Mouse (Mus musculus): ENCODE results near the gene Tfip11. TPM values are rescaled to one million over a fixed set of nuclear protein-coding genes. Genes with fewer than 3 reads are reported as not detected.

Tfip11 gene
- polyA plus RNA-seq, 1 experiment: 31.6 TPM

- no peak for TF ChIP-seq POLR2A (IDR thresholded peaks at IDR 0.05; ENCODE audit: control insufficient read depth, low read depth, low read length)
- TF ChIP-seq CTCF (IDR thresholded peaks at IDR 0.05; ENCODE audit: control insufficient read depth, insufficient read depth, insufficient replicate concordance, low read depth, low read length): no peak
- Histone ChIP-seq H3K4me1 (ENCODE audit: control insufficient read depth, insufficient read depth, low read length) (peaks cover 5% of the 10 kb centered on the region), H3K36me3 (ENCODE audit: control insufficient read depth, insufficient read depth, low read length) (no peaks in the 10 kb centered on the region), H3K4me3 (ENCODE audit: control insufficient read depth, low read depth, low read length) (no peak overlapping the region), H3K27ac (ENCODE audit: control insufficient read depth, insufficient read depth, low read depth, low read length) (no peak overlapping the region), H3K27me3 (ENCODE audit: control insufficient read depth, insufficient read depth, low read length) (no peaks in the 10 kb centered on the region)
Measured at GRCm38 (mm10) chr5:112281676-112282075, 44.5 kb upstream of the Tfip11 start.

- peaks cover 2% of the 10 kb centered on the region for H3K4me1 ChIP-seq (ENCODE audit: control insufficient read depth, insufficient read depth, low read length)
- TF ChIP-seq CTCF (IDR thresholded peaks at IDR 0.05; ENCODE audit: control insufficient read depth, insufficient read depth, insufficient replicate concordance, low read depth, low read length) (no peak), POLR2A (IDR thresholded peaks at IDR 0.05; ENCODE audit: control insufficient read depth, low read depth, low read length) (no peak)
- H3K36me3 ChIP-seq (ENCODE audit: control insufficient read depth, insufficient read depth, low read length): no peaks in the 10 kb centered on the region
- no peaks in the 10 kb centered on the region for H3K27me3 ChIP-seq (ENCODE audit: control insufficient read depth, insufficient read depth, low read length)
- H3K4me3 ChIP-seq (ENCODE audit: control insufficient read depth, low read depth, low read length): no peak overlapping the region
- H3K27ac ChIP-seq (ENCODE audit: control insufficient read depth, insufficient read depth, low read depth, low read length): no peak overlapping the region
Measured at GRCm38 (mm10) chr5:112282123-112282779, 43.9 kb upstream of the Tfip11 start.

GRCm38 (mm10) chr5:112282780-112283482 is 43.2 kb upstream of the Tfip11 start:
- H3K4me1 ChIP-seq (ENCODE audit: control insufficient read depth, insufficient read depth, low read length): no peaks in the 10 kb centered on the region; the same call in 1 of the 2 replicates
- TF ChIP-seq CTCF (IDR thresholded peaks at IDR 0.05; ENCODE audit: control insufficient read depth, insufficient read depth, insufficient replicate concordance, low read depth, low read length) (no peak), POLR2A (IDR thresholded peaks at IDR 0.05; ENCODE audit: control insufficient read depth, low read depth, low read length) (no peak)
- H3K27me3 ChIP-seq (ENCODE audit: control insufficient read depth, insufficient read depth, low read length): no peaks in the 10 kb centered on the region
- H3K4me3 ChIP-seq (ENCODE audit: control insufficient read depth, low read depth, low read length): no peak overlapping the region
- no peaks in the 10 kb centered on the region for H3K36me3 ChIP-seq (ENCODE audit: control insufficient read depth, insufficient read depth, low read length)
- no peak overlapping the region for H3K27ac ChIP-seq (ENCODE audit: control insufficient read depth, insufficient read depth, low read depth, low read length)

- no peaks in the 10 kb centered on the region for H3K4me1 ChIP-seq (ENCODE audit: control insufficient read depth, insufficient read depth, low read length)
- TF ChIP-seq CTCF (IDR thresholded peaks at IDR 0.05; ENCODE audit: control insufficient read depth, insufficient read depth, insufficient replicate concordance, low read depth, low read length) (no peak), POLR2A (IDR thresholded peaks at IDR 0.05; ENCODE audit: control insufficient read depth, low read depth, low read length) (no peak)
- no peak overlapping the region for H3K27ac ChIP-seq (ENCODE audit: control insufficient read depth, insufficient read depth, low read depth, low read length)
- H3K4me3 ChIP-seq (ENCODE audit: control insufficient read depth, low read depth, low read length): no peak overlapping the region
- no peaks in the 10 kb centered on the region for H3K36me3 ChIP-seq (ENCODE audit: control insufficient read depth, insufficient read depth, low read length)
- H3K27me3 ChIP-seq (ENCODE audit: control insufficient read depth, insufficient read depth, low read length): no peaks in the 10 kb centered on the region
Measured at GRCm38 (mm10) chr5:112283543-112284202, 42.5 kb upstream of the Tfip11 start.

- Histone ChIP-seq H3K36me3 (ENCODE audit: control insufficient read depth, insufficient read depth, low read length) (no peaks in the 10 kb centered on the region), H3K4me3 (ENCODE audit: control insufficient read depth, low read depth, low read length) (no peak overlapping the region), H3K27me3 (ENCODE audit: control insufficient read depth, insufficient read depth, low read length) (no peaks in the 10 kb centered on the region), H3K27ac (ENCODE audit: control insufficient read depth, insufficient read depth, low read depth, low read length) (no peak overlapping the region), H3K4me1 (ENCODE audit: control insufficient read depth, insufficient read depth, low read length) (no peaks in the 10 kb centered on the region)
- TF ChIP-seq POLR2A (IDR thresholded peaks at IDR 0.05; ENCODE audit: control insufficient read depth, low read depth, low read length) (no peak), CTCF (IDR thresholded peaks at IDR 0.05; ENCODE audit: control insufficient read depth, insufficient read depth, insufficient replicate concordance, low read depth, low read length) (no peak)
Measured at GRCm38 (mm10) chr5:112284203-112284582, 42.0 kb upstream of the Tfip11 start.

GRCm38 (mm10) chr5:112285548-112286085 is 40.5 kb upstream of the Tfip11 start:
- Histone ChIP-seq H3K4me1 (ENCODE audit: control insufficient read depth, insufficient read depth, low read length) (peaks cover 6% of the 10 kb centered on the region), H3K27me3 (ENCODE audit: control insufficient read depth, insufficient read depth, low read length) (no peaks in the 10 kb centered on the region), H3K4me3 (ENCODE audit: control insufficient read depth, low read depth, low read length) (no peak overlapping the region), H3K36me3 (ENCODE audit: control insufficient read depth, insufficient read depth, low read length) (no peaks in the 10 kb centered on the region), H3K27ac (ENCODE audit: control insufficient read depth, insufficient read depth, low read depth, low read length) (no peak overlapping the region)
- TF ChIP-seq CTCF (IDR thresholded peaks at IDR 0.05; ENCODE audit: control insufficient read depth, insufficient read depth, insufficient replicate concordance, low read depth, low read length): no peak
- TF ChIP-seq POLR2A (IDR thresholded peaks at IDR 0.05; ENCODE audit: control insufficient read depth, low read depth, low read length): no peak

- no peak for TF ChIP-seq POLR2A (IDR thresholded peaks at IDR 0.05; ENCODE audit: control insufficient read depth, low read depth, low read length)
- no peak for TF ChIP-seq CTCF (IDR thresholded peaks at IDR 0.05; ENCODE audit: control insufficient read depth, insufficient read depth, insufficient replicate concordance, low read depth, low read length)
- H3K4me1 ChIP-seq (ENCODE audit: control insufficient read depth, insufficient read depth, low read length): peaks cover 7% of the 10 kb centered on the region
- H3K27ac ChIP-seq (ENCODE audit: control insufficient read depth, insufficient read depth, low read depth, low read length): no peak overlapping the region
- H3K36me3 ChIP-seq (ENCODE audit: control insufficient read depth, insufficient read depth, low read length): no peaks in the 10 kb centered on the region
- no peaks in the 10 kb centered on the region for H3K27me3 ChIP-seq (ENCODE audit: control insufficient read depth, insufficient read depth, low read length)
- no peak overlapping the region for H3K4me3 ChIP-seq (ENCODE audit: control insufficient read depth, low read depth, low read length)
Measured at GRCm38 (mm10) chr5:112286608-112286983, 39.6 kb upstream of the Tfip11 start.
